Mouse (Mus musculus) E14TG2a.4 (cell line): Measurements from ENCODE around the gene Rfc4.
"Not testable (repeated sequence)": the region's sequence is repeated elsewhere in the genome, so short reads cannot be mapped to it uniquely, and the experiment has no call there.

ENCODE experiments used
- H3K27me3 ChIP-seq: 2 replicates; pipeline ENCODE4 v1.6.1; 2014; ENCODE audit warnings: low read length, control low read depth; ENCODE audit not compliant: insufficient read depth
- H3K36me3 ChIP-seq: 2 replicates; pipeline ENCODE4 v1.6.1; 2014; ENCODE audit warnings: low read length, control low read depth; ENCODE audit not compliant: insufficient read depth
- H3K4me1 ChIP-seq: replicated peaks from 2 replicates; pipeline ENCODE4 v1.6.1; 2014; ENCODE audit warnings: low read depth, low read length, control low read depth
- H3K4me3 ChIP-seq: replicated peaks from 2 replicates; pipeline ENCODE4 v1.5.1; 2014; ENCODE audit warnings: mild to moderate bottlenecking, low read length
- H3K9me3 ChIP-seq: 2 replicates; pipeline ENCODE4 v1.6.1; 2014; ENCODE audit warnings: low read length, control low read depth
- CTCF ChIP-seq: conservative IDR thresholded peaks from 2 replicates; pipeline ENCODE4 v1.5.1; 2014; ENCODE audit warnings: low read length
- NANOG ChIP-seq: IDR thresholded peaks from 2 replicates; pipeline ENCODE4 v1.6.1; 2014; ENCODE audit warnings: borderline replicate concordance, low read length, mixed read lengths
- POU5F1 ChIP-seq: IDR thresholded peaks from 2 replicates; pipeline ENCODE4 v1.6.1; 2014; ENCODE audit warnings: low read length, borderline replicate concordance

The Rfc4 gene

GRCm38 (mm10) chr16:23102340-23103037, 25.0 kb downstream of the Rfc4 start:
- H3K27me3 ChIP-seq: no peaks in the 10 kb centered on the region
- H3K4me3 ChIP-seq: peak overlapping the region; percentile 82
- TF ChIP-seq NANOG: no peak; the same call in 1 of the 2 replicates
- peaks cover 61% of the 10 kb centered on the region for H3K4me1 ChIP-seq
- H3K9me3 ChIP-seq: no peaks in the 10 kb centered on the region
- no peaks in the 10 kb centered on the region for H3K36me3 ChIP-seq

GRCm38 (mm10) chr16:23100613-23101012, 26.9 kb downstream of the Rfc4 start:
- Histone ChIP-seq H3K27me3 (no peaks in the 10 kb centered on the region), H3K36me3 (no peaks in the 10 kb centered on the region), H3K9me3 (peaks cover 5% of the 10 kb centered on the region; the same call in 1 of the 2 replicates), H3K4me1 (peaks cover 64% of the 10 kb centered on the region), H3K4me3 (peak overlapping the region; percentile 82)
- TF ChIP-seq NANOG (no peak), CTCF (no peak), POU5F1 (no peak)

DNA sequence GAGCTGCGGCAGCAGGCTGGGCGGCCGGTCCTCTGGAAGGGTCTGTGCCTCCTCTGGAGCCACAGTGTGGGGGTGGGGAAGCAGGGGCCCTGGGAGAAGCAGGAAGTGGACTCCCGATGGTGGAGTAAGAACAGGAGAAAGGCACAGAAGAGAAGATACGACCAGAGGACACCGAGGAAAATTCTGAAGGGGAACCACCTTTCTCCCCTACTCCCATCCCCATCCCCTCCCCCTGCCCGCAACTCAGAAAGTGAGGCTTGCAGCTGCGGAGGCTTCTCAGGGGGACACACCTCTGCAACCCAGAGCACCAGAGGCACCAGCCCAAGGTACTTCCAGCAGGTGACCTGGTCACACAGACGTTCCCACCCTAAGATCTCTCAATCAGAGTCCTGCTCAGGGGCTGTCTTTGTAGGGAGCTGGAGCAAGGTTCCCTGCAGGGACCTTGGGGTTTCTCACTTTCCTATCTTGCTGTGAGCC, 27.4 kb downstream of the Rfc4 start:
- peaks cover 5% of the 10 kb centered on the region; the same call in 1 of the 2 replicates for H3K9me3 ChIP-seq
- H3K4me3 ChIP-seq: peak overlapping the region; percentile 82
- no peaks in the 10 kb centered on the region for H3K36me3 ChIP-seq
- no peaks in the 10 kb centered on the region for H3K27me3 ChIP-seq
- H3K4me1 ChIP-seq: peaks cover 62% of the 10 kb centered on the region
- TF ChIP-seq NANOG: no peak
- TF ChIP-seq POU5F1: no peak
- TF ChIP-seq CTCF: no peak

DNA sequence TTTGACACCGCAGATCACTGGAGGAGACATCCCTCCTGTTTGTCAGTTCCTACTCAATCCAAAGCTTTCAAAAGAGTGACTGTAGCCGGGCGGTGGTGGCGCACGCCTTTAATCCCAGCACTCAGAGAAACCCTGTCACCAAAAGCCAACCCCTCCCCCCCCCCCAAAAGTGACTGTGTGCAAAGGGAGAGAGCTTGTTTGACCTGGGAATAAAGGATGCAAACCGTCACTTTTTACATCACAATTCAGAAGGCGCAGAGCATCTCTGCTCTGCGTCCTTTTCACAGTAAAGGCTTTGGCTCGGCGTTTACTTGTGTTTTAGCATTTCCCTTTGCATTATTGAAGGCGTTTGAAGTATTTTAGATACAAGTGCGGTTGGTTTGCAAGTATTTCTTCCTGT, 27.9 kb downstream of the Rfc4 start:
- peaks cover 5% of the 10 kb centered on the region; the same call in 1 of the 2 replicates for H3K9me3 ChIP-seq
- no peaks in the 10 kb centered on the region for H3K27me3 ChIP-seq
- H3K36me3 ChIP-seq: no peaks in the 10 kb centered on the region
- peaks cover 62% of the 10 kb centered on the region for H3K4me1 ChIP-seq
- no peak for TF ChIP-seq NANOG
- TF ChIP-seq CTCF: no peak
- TF ChIP-seq POU5F1: no peak
- H3K4me3 ChIP-seq: peak overlapping the region; percentile 82

- TF ChIP-seq NANOG: peak; percentile 68
- not testable (repeated sequence) for H3K36me3 ChIP-seq, H3K27me3 ChIP-seq
- Histone ChIP-seq H3K4me1 (peaks cover 62% of the 10 kb centered on the region), H3K9me3 (peaks cover 17% of the 10 kb centered on the region; the same call in 1 of the 2 replicates), H3K4me3 (peak overlapping the region; percentile 82; the same call in 1 of the 2 replicates)
These were observed 29.5 kb downstream of the Rfc4 start for GRCm38 (mm10) chr16:23098105-23098452.

DNA sequence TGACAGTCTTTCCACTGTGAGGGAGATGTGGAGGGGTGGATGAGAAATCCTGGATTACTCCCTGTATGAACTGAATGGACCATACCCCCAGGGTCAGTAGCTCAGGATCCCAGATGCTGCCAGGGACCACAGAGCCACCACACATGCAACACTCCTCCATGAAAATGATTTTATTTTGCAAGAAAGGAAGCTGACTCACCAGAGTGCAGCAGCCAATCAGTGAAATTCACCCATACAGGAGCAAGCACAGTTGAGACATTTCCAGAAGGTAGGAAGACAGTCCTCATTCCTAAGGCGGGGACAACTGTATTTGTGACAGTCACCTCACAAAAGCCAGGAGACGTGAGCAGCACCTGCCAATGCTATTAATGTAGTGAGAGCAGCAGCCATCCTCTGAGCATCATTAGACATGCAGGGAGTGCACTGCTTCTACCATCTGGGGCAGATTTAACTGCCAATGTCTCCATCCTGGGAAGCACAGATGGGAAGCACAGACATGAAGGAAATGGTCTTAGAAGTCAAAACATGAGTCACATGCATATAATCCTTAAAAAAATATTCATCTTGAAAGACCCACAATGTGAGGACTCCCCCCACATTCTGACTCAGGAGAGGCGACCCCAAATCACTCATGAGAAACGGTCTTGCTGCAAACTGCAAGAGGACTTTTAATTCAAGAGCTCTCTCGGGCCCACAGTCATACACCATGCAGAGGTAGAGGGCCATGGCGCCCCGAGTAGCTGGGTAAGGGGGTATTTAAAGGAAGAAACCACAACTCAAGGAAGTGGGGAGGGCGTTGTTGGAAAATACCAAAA, 30.0 kb downstream of the Rfc4 start:
- Histone ChIP-seq H3K4me1 (peaks cover 67% of the 10 kb centered on the region), H3K9me3 (peaks cover 17% of the 10 kb centered on the region; the same call in 1 of the 2 replicates)
- H3K27me3 ChIP-seq: not testable (repeated sequence)

GRCm38 (mm10) chr16:23096886-23097285, 30.7 kb downstream of the Rfc4 start:
- Histone ChIP-seq H3K9me3 (peaks cover 17% of the 10 kb centered on the region; the same call in 1 of the 2 replicates), H3K4me1 (peaks cover 73% of the 10 kb centered on the region), H3K4me3 (0 out of 2 replicates have a peak overlapping the region, but pooled peaks have one; percentile 20)
- H3K36me3 ChIP-seq, H3K27me3 ChIP-seq: not testable (repeated sequence)

More for the DNA sequence above, 30.0 kb downstream of the Rfc4 start:
- H3K36me3 ChIP-seq: not testable (repeated sequence)
- peak overlapping the region; percentile 43; the same call in 1 of the 2 replicates for H3K4me3 ChIP-seq

GRCm38 (mm10) chr16:23095581-23095980, 32.0 kb downstream of the Rfc4 start:
- H3K27me3 ChIP-seq, H3K36me3 ChIP-seq, H3K4me3 ChIP-seq: not testable (repeated sequence)
- H3K9me3 ChIP-seq: peaks cover 17% of the 10 kb centered on the region; the same call in 1 of the 2 replicates
- H3K4me1 ChIP-seq: peaks cover 76% of the 10 kb centered on the region

DNA sequence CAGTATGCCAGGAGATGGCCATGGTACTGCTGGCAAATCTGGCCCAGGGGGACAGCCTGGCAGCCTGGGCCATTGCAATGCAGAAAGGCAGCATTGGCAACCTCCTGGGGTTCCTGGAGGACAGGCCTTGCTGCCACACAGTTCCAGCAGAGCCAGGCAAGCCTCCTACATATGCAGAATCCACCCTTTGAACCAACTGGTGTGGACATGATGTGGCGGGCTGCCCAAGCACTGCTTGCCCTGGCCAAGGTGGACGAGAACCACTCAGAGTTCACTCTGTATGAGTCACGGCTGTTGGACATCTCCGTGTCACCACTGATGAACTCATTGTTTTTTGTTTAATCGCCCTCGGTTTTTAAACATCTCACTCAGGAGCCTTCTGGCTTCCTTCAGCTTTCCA, 33.4 kb downstream of the Rfc4 start:
- Histone ChIP-seq H3K9me3 (peaks cover 17% of the 10 kb centered on the region; the same call in 1 of the 2 replicates), H3K36me3 (no peaks in the 10 kb centered on the region), H3K27me3 (no peaks in the 10 kb centered on the region), H3K4me1 (peaks cover 86% of the 10 kb centered on the region), H3K4me3 (no peak overlapping the region)
- TF ChIP-seq NANOG (no peak), CTCF (no peak), POU5F1 (no peak)
